Mouse (Mus musculus) left cerebral cortex, postnatal 14 days (tissue): ENCODE data around the gene Gm28230. TPM values are rescaled to one million over a fixed set of nuclear protein-coding genes. Genes with fewer than 3 reads are reported as not detected.

ENCODE experiments used
- DNase-seq, 2 experiments: peaks; one replicate each; pipeline ENCODE4 v3.0.0; 2021 to 2022; ENCODE audit warnings: low spot score in 2 of 2, mixed read lengths in 1 of 2
- intact Hi-C: fragments of 180-260 bp; cut with DNase I; formaldehyde crosslinking; loops from one replicate; pipeline ENCODE4 v1.15.1; 2025
- total RNA-seq, 2 experiments: library from RNA; stranded (reverse); gene quantifications; 2 replicates each; pipeline ENCODE4 v1.2.3; 2021

The Gm28230 gene
- total RNA-seq, 2 experiments from 2014 or later = not detected

DNA sequence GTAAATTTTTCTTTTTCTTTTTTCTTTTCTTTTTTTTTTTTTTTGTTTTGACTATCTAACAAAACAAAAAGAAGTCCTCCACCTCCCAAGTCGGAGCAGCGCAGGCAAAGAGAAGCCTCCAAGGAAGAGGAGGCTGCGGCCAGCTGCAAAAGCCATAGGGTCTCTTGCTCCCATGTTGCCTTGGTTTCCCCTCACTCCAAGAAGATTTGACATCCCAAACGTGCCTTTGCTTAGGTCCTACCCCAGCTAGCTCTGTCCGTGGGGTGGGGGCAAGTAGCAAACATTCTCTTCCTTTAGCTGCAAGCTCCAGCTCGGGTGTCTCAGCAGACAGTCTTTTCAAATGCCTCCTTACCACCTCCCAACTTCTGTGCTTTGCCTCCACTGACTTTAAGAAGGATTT lies 7.2 kb downstream of the Gm28230 start:
- intact Hi-C loops = no loop called here
- DNase-seq = no peak

DNA sequence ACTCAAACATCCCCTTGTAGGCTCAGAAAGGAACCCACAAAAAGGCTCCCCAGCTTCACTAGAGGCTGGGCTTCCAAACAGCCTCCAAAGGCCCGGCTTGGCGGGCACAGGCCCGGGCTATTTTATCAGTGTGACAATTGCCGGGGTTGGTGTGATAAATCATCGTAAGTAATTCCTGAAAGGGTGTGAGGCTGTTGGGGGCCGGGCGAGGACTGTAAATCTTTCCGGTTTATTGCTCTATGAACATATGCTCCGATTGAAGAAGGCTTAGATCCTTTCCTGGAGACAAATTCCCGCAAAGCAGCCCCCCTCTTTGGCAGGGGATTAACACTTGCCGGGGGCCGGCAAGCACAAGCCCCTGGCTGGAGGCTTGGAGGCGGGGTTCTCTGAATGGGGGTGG lies 7.9 kb downstream of the Gm28230 start:
- no peak for DNase-seq
- intact Hi-C loops = no loop called here

DNA sequence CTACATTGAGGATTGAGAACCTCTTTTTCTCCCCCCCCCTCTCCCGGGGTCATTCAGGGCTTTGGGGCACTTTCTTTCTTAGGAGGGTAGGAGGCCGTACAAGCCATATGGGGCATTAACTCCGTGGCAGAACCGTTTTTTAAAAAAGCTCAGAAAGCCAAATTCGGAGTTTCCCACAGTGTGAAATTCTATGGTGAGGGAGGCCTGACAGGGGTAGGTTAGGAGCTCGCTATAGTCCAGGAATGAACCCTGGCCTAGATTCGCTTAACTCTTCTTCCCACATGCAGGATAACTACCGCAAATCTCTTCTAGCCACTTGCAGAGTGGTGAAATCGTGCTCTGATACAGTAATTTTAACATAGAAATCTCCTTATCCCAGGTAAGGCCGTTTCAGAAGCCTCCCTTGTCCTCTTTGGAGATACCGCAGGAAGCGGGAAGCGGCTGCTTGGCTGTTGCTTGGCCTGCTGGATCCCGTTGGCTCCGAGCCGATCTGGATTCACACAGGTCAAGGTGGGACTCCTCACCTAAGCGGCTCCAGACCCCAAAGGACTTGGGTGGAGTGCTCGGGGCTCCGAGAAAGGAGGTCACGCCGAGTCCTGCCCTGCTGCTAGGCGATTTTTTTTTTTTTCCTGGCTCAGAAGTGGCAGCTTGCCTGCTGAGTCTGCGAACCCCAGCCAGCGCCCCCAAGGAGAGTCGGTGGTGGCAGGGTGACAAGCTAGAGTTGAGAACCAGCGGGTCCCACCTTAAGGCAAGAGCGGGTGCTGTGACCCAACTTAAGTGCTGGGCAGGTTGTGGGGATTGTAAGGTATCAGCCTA lies 8.7 kb downstream of the Gm28230 start:
- no peak for DNase-seq
- intact Hi-C loops = no loop called here

DNA sequence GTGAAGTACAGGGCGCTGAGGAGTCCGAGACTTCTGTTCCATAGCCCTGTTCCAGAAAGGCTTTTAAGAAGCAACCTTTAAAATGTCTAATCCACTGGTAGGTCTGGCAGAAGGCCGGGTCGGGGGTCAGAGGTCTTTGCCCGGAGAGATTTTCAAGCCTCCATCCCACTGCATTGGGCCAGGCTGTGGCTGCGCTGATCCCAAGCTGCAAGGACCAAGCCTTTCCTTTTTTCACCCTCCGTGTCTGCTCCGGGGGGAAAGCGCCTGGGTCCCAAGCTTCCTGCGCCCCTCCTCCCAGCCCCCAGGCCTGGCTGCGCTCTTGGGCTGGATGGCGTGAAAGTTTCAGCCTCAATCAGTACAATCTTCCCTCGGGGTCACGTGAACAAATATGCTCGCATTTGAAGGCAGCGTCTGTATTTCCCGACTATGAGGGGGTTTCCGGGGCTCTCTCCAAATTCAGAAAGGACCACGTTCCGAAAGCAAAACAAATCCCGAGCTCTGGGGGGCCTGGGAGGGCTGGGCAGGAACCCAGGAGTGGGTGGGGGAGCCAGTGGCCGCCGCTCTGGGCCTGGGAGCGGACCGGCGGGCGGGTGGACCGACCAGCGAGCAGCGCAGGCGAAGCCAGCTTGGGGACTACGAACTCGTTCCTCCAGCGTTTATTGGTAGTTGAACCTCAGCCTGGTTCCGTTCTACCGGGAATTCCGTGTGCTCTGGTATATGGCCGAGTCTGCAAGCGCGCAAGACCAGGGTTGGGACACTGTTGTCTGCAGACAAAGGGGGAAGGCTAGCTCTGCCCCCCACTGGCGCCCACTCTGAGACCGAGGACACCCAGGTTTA lies 9.5 kb downstream of the Gm28230 start:
- intact Hi-C loops = no loop called here
- no peak for DNase-seq

DNA sequence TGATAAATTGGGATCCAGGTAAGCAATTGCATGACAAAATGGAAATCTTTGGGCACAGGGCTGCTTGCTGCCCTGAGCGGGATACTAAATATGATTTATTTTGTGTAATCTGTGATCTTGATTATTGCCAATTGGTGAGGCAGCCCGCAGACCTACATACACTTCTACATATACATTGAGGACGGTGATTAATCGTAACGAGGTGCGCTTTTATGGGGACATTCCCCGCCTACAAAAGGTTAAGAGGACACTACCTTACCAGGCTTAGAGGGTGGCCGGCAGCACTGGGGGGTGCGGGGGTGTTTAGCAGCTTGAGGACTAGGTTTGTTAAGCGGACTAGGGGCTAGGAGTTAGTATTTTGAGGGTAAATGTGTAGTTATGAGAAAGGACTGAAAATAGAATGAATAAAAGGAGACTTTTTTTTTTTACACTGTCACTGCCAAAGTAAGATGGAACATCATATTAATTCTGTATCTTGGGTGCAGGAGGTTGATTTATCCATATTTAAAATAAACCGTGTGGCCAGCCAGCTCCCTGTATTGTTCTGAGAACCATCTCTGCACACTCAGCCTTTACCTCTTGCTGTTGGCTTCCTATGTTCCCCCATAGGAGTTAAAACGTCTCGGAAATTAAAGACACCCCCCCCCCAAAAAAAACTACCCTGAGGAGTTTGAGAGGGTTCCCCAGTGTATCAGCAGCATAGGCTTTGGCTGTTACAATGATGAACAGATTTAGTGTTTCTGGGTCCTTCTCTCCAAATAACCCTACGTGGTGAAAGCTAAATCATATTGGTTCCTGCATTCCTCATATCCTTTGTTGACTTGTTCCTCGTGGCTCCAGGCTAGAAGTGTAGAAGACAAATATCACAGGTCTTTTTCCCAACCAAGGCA lies 10.4 kb downstream of the Gm28230 start:
- no peak for DNase-seq
- intact Hi-C loops = no loop called here

DNA sequence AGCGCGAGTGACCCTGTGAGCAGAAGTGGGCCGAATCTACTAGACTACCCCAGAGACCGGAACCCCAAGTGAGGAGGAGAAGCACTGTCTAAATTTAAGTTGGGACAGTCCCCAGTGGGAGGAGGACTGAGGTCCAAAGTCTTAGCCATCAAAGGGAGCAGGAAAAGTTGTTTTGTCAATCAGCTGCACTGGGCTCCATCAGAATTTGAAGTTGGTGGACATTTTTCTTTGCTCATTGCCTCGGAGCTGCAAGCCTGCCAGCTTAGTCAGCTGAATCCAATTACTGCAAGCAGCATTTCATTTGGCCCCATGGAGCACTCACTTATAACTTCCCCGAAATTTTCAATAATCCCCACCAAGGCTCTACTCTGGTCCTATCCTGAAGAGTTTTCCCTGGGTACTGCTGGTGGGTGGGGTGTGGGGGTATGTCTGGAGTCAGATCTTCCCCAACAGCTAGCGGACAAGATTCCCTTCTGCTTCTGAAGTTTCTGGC lies 11.1 kb downstream of the Gm28230 start:
- intact Hi-C loops = no loop called here
- no peak for DNase-seq

DNA sequence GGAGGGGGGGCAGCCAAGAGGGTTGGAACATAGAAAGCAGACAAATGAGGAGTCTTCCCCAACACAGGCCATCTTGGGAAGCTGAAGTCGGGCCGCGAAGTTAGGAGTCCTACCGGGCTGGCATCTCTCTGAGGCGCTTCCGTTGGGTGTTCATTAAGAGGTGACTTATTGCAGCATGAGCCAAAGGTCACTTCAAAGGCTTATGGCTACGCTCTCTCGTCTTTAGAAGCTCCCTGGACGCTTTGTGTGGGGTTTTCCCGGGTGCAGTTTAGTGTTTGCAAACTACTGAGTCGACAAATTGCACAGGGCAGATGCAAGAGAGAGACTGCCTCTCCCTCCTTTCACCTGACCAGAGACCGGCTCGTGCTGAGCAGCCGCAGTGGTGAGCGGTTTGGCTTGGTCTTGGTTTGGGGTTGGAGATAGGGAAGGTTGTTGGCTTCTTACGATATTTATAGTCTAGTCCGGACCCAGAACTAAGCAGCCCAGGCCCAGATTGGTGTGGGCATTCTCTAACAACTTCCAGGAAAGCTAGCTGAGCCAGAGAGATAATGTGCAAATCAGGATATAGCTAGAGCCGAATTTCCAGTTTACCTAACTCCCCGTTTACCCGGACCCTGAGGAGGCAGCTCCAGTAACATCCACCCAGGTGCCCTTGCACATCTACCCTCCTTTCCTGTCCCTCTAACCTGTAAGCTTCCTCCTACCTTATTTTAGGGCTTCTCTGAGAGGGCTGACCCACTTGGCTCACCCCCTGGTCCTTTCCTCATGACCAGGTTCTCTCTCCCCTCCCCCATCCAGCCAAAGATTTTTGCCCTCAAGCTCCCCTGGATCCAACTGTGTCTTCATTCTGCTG lies 12.3 kb downstream of the Gm28230 start:
- intact Hi-C loops = no loop called here
- no peak for DNase-seq

DNA sequence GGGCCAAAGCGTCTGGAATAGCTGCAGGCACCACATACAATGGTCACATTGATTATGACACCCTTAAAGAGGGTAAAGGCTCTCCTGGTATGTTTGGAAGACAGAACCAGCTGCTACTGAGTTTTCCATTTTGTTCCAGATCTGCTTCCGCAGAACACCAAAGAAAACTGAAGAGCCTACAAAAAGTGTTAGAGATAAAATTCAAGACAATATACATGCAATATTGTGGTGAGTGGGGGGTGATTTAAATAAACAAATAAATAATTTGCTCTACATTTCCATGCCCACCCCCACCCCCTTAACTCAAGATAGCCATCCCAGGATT lies 12.9 kb downstream of the Gm28230 start:
- no peak for DNase-seq
- intact Hi-C loops = no loop called here

DNA sequence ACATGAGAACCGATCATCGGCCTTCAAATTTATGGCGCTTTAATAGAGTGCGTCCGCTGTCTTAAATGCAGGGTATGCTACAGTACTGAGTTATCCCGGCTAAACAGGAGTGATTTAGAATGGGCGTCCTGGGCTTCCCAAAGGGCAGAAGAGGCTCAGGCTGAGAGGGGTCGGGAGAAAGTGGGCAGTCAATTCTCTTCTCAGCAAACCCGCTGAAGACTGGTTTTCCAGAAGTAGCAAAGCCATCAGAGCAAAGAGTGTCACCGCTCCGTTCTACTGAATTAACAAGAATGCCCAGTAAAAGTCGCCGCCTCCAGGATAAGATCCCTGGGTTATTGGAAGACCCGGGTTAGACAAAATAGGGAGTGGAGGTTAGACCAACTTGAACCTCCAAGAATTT lies 13.3 kb downstream of the Gm28230 start:
- intact Hi-C loops = loop anchor here (10.0 kb wide), 1 partner anchor 675 kb away; no protein-coding TSS in a partner anchor
- DNase-seq = no peak

DNA sequence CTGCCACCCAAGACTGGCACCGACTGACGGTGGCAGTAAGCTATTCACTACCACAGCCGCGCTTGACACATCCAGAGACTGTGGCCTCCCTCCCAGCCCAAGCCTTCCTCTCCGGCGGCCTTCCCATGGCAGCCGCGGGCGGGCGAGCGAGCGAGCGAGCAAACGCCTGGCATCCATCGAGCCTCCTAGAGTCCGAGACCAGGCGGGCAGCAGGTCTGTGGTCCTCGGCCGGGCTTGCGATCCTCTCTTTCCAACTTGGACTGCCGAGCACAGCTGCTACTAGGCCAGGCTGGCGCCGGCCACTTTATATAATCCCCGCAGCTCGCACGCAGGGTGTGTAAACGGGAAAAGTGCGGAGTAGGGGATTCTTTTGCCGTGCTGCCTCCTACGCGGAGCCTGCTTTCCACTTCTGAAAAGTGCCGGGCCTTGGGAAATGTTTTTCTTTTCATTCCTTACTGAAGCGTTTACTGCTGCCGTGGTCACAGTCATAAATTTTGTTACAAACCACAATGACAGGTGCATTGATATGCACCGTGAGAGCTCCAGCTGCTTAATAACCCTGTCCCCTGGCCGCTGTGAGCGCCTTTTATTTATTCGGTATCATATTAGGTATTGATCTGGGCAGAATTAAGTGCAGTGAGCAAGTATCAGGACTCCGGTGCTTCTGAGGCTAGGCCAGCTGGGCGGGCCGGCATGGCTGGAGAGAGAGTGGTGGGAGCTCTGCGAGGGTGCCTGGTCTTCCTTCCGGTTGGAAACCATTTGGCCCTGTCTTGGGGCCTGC lies 14.0 kb downstream of the Gm28230 start:
- no peak for DNase-seq
- intact Hi-C loops = loop anchor here (10.0 kb wide), 1 partner anchor 676 kb away; no protein-coding TSS in a partner anchor

DNA sequence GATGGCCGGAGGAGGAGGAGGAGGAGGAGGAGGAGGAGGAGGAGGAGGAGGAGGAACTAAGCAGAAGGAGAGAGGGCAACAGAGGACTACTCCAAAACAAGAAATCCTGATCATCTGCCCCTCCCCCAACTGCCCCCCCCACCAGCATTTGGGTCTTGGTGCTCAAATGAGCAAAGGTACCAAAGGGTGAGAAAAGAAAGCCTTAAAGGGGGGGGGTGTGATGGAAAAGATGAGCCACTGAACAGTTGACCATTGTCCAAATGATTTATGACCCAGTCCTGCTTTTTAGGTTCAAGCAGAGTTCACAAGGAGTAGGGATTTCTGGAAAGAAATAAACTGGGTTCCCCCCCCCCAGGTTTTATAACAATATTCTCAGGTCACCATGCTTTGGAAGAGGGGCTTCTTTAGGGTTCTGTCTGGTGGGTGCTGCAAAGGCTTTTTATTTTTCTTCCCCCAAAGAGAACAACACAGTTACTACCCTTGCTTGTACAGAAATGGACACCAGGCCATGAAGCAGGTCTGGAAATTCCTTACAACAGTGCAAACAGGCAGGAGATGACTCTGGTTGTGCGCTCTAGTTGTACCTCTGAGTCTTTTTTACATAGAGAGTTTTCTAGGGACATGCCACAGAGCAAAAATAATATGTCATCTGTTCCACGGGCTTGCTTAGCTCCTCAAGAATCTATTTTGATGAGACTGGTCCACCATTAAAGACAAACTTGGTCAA lies 14.9 kb downstream of the Gm28230 start:
- DNase-seq = no peak
- intact Hi-C loops = loop anchor here (10.0 kb wide), 1 partner anchor 677 kb away; no protein-coding TSS in a partner anchor

DNA sequence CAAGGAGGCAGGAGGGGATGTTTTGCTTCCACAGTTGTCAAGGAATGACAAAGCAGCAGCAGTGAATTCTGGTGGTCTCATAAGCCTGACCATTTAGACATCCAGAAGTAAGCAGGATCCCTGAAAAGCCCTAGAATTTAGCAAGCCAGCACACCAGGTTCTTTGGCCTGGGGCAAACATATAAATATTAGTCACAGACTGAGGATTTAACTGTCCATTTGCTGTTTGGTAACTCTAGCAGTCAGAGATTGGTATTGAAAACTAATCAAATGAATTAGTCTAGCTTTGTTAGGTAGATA lies 15.4 kb downstream of the Gm28230 start:
- intact Hi-C loops = loop anchor here (10.0 kb wide), 1 partner anchor 677 kb away; no protein-coding TSS in a partner anchor
- no peak for DNase-seq

DNA sequence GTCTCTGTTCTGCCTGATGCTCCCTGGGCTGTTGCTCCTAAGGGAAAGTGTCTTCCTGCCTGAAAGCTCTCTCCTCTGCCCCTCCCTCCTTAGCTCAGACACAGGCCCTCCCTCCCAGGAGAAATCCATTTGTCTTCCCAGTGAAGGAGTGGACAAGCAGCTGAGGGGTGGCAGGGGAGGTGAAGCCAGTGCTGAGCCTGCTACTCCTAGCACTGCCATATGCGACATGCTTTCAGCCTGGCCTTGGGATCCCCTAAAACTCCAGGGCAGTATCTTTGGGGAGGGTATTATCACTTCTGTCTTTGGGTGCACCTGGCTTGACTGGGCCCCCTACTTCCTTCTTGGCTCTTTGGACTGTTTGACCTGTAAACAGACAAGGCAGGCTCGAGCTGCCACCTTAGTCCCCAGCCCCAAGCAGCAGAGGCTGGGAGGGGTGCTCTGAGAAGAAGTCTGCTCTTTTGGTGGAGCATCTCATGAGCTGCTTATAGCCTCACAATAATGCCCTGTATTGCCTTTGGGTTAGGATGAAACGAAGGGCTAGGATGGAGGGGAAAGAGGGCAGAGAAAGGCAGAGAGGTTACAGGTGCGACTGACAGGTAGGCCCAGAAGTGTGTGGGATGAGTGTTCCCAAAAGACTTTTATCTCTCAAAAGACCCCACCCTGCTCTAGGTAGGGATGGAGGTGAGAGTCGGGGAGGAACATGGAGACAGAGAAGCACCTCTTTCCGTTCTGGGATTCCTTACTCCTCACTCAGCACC lies 19.2 kb downstream of the Gm28230 start:
- DNase-seq = no peak
- intact Hi-C loops = loop anchor here (10.0 kb wide), 1 partner anchor 681 kb away; no protein-coding TSS in a partner anchor

DNA sequence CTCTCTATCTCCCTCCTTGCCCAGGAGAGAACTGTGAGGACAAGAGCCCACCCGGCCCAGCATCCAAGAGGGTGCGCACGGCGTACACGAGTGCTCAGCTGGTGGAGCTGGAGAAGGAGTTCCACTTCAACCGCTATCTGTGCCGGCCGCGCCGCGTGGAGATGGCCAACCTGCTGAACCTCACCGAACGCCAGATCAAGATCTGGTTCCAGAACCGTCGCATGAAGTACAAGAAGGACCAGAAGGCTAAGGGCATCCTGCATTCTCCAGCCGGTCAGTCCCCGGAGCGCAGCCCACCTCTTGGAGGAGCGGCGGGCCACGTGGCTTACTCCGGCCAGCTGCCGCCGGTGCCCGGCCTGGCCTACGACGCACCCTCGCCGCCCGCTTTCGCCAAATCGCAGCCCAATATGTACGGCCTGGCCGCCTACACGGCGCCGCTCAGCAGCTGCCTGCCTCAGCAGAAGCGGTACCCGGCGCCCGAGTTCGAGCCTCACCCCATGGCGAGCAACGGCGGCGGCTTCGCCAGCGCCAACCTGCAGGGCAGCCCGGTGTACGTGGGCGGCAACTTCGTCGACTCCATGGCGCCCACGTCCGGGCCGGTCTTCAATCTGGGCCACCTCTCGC lies 19.9 kb downstream of the Gm28230 start:
- no peak for DNase-seq
- intact Hi-C loops = loop anchor here (10.0 kb wide), 1 partner anchor 682 kb away; no protein-coding TSS in a partner anchor

DNA sequence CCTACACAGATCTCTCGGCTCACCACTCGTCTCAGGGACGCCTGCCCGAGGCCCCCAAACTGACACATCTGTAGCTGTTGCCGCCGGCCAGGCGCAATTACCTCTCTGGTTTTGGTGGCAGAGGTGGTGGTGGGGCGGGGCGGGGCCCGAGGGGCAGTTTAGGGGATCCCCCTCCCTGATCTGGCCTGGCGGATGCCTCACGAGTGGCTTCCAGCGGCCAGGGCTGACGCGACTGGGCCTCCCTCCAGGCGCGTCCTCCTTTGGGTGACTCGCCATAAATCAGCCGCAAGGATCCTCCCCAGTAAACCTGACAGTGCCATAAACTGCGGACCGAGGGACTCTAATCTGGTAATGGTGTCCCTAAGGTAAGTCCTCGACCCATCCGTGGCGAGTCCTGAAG lies 20.5 kb downstream of the Gm28230 start:
- intact Hi-C loops = loop anchor here (10.0 kb wide), 1 partner anchor 682 kb away; no protein-coding TSS in a partner anchor
- no peak for DNase-seq

DNA sequence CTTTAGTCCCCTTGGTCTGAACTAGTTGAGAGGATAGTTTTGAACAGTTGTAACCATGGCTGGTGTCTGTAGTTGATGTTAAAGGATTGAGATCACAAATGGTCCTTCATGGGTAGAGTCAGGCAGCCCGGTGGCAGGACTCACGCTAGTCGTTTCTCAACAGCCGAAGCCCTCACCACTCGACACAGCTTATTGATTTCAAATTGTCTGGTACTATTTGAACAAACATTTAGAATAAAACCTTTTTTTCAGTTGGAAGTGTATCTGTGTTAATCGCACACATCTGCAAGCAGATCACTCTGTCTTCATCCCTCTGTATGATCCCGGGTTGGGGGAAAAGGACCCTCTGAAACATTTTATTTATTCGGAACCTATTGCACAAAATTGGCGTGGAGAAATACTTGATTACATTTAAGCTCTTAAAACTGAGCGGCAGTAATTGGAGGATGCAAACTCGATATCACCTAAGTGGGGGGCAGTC lies 21.2 kb downstream of the Gm28230 start:
- intact Hi-C loops = loop anchor here (10.0 kb wide), 1 partner anchor 683 kb away; no protein-coding TSS in a partner anchor
- DNase-seq = no peak
